Mouse (Mus musculus) limb, embryonic 12.5 days (tissue): ENCODE results near the gene Etfa. TPM values are rescaled to one million over a fixed set of nuclear protein-coding genes. Genes with fewer than 3 reads are reported as not detected.

ENCODE experiments used
- ATAC-seq: fragments of 200-750 bp; cut with Nextera tagmentation; 2 replicates; pipeline ENCODE4 v1.8.0; 2017; ENCODE audit warnings: low read depth, moderate TSS enrichment; ENCODE audit not compliant: insufficient number of reproducible peaks, insufficient read depth, low FRiP score, low TSS enrichment
- H3K27ac ChIP-seq: fragments of 300-500 bp; sonication (generic); 2 replicates; pipeline ENCODE4 v1.5.1; 2016; ENCODE audit warnings: mild to moderate bottlenecking, moderate library complexity
- H3K27me3 ChIP-seq: fragments of 300-500 bp; sonication (generic); 2 replicates; pipeline ENCODE4 v1.6.1; 2016; ENCODE audit warnings: mild to moderate bottlenecking, moderate library complexity
- H3K36me3 ChIP-seq: fragments of 300-500 bp; sonication (generic); 2 replicates; pipeline ENCODE4 v1.6.1; 2016; ENCODE audit warnings: mild to moderate bottlenecking, moderate library complexity
- H3K4me1 ChIP-seq: fragments of 300-500 bp; sonication (generic); replicated peaks from 2 replicates; pipeline ENCODE4 v1.6.1; 2016
- H3K4me2 ChIP-seq: fragments of 300-500 bp; sonication (generic); 2 replicates; pipeline ENCODE4 v1.6.1; 2016; ENCODE audit warnings: mild to moderate bottlenecking, moderate library complexity
- H3K4me3 ChIP-seq: fragments of 300-500 bp; sonication (generic); replicated peaks from 2 replicates; pipeline ENCODE4 v1.5.1; 2016; ENCODE audit warnings: mild to moderate bottlenecking
- H3K9ac ChIP-seq: fragments of 300-500 bp; sonication (generic); replicated peaks from 2 replicates; pipeline ENCODE4 v1.6.1; 2016; ENCODE audit warnings: mild to moderate bottlenecking, moderate library complexity
- H3K9me3 ChIP-seq: fragments of 300-500 bp; sonication (generic); 2 replicates; pipeline ENCODE4 v1.6.1; 2016; ENCODE audit warnings: mild to moderate bottlenecking, moderate library complexity
- WGBS: fragments of 180-500 bp; shearing (Covaris S2); methylation state at CpG from one replicate; pipeline ENCODE4 v1.1.7; 2016; 5-methylcytosine and 5-hydroxymethylcytosine counted together
- polyA plus RNA-seq: library from polyadenylated mRNA; unstranded; fragments of >200 nt; fragmentation: Nextera tagmentation; extraction: Ambion mirVana; gene quantifications from 2 replicates; pipeline ENCODE4 v1.2.1, GENCODE M21; 2016

Etfa gene
- polyA plus RNA-seq, 1 experiment from 2014 or later, result 192 TPM

- WGBS, result 86% methylated on average over 3 of the region's 3 CpGs
- H3K4me2 ChIP-seq, result no peak overlapping the region
Measured at GRCm38 (mm10) chr9:55421786-55422185, 90.3 kb downstream of the Etfa start.

GRCm38 (mm10) chr9:55411154-55411553 is 100.9 kb downstream of the Etfa start:
- ATAC-seq, result no peak
- Histone ChIP-seq H3K27ac (no peak overlapping the region), H3K4me1 (peaks cover 42% of the 10 kb centered on the region), H3K9me3 (no peaks in the 10 kb centered on the region), H3K4me3 (no peak overlapping the region), H3K4me2 (no peak overlapping the region), H3K27me3 (peaks cover 38% of the 10 kb centered on the region), H3K9ac (no peak overlapping the region), H3K36me3 (no peaks in the 10 kb centered on the region)
- WGBS, result 36% methylated on average over 6 of the region's 6 CpGs

More at GRCm38 (mm10) chr9:55421786-55422185, 90.3 kb downstream of the Etfa start:
- Histone ChIP-seq H3K9ac (no peak overlapping the region), H3K36me3 (no peaks in the 10 kb centered on the region), H3K27me3 (0 out of 2 replicates have a peak, but pooled peaks cover under 1% of the 10 kb centered on the region), H3K27ac (no peak overlapping the region), H3K9me3 (peaks cover 6% of the 10 kb centered on the region), H3K4me1 (peaks cover 10% of the 10 kb centered on the region), H3K4me3 (no peak overlapping the region)
- no peak for ATAC-seq

- no peak overlapping the region for H3K4me3 ChIP-seq
- H3K27me3 ChIP-seq, result peaks cover 38% of the 10 kb centered on the region
- ATAC-seq, result no peak
- H3K9me3 ChIP-seq, result no peaks in the 10 kb centered on the region
- no peak overlapping the region for H3K4me2 ChIP-seq
- no peak overlapping the region for H3K9ac ChIP-seq
- no peak overlapping the region for H3K27ac ChIP-seq
- 25% methylated on average over 6 of the region's 6 CpGs for WGBS
- no peaks in the 10 kb centered on the region for H3K36me3 ChIP-seq
- H3K4me1 ChIP-seq, result peaks cover 45% of the 10 kb centered on the region
Measured at GRCm38 (mm10) chr9:55410430-55410829, 101.6 kb downstream of the Etfa start.

- no peaks in the 10 kb centered on the region for H3K36me3 ChIP-seq
- H3K27ac ChIP-seq, result no peak overlapping the region
- no peak overlapping the region for H3K9ac ChIP-seq
- 48% methylated on average over 3 of the region's 3 CpGs for WGBS
- no peak overlapping the region for H3K4me2 ChIP-seq
- H3K27me3 ChIP-seq, result peaks cover 38% of the 10 kb centered on the region
- ATAC-seq, result no peak
- no peak overlapping the region for H3K4me3 ChIP-seq
- H3K9me3 ChIP-seq, result no peaks in the 10 kb centered on the region
- peaks cover 45% of the 10 kb centered on the region for H3K4me1 ChIP-seq
Measured at GRCm38 (mm10) chr9:55409833-55410232, 102.2 kb downstream of the Etfa start.

- Histone ChIP-seq H3K9me3 (no peaks in the 10 kb centered on the region), H3K27me3 (peaks cover 40% of the 10 kb centered on the region), H3K4me3 (no peak overlapping the region), H3K4me1 (peaks cover 45% of the 10 kb centered on the region), H3K9ac (no peak overlapping the region), H3K27ac (no peak overlapping the region), H3K36me3 (no peaks in the 10 kb centered on the region), H3K4me2 (no peak overlapping the region)
- WGBS, result 30% methylated on average over 4 of the region's 4 CpGs
- ATAC-seq, result no peak
Measured at GRCm38 (mm10) chr9:55408851-55409250, 103.2 kb downstream of the Etfa start.

- Histone ChIP-seq H3K9me3 (no peaks in the 10 kb centered on the region), H3K36me3 (no peaks in the 10 kb centered on the region), H3K9ac (no peak overlapping the region), H3K4me1 (peaks cover 57% of the 10 kb centered on the region), H3K4me2 (no peak overlapping the region), H3K27ac (peak overlapping the region; percentile 35; the same call in 1 of the 2 replicates), H3K27me3 (peaks cover 39% of the 10 kb centered on the region), H3K4me3 (no peak overlapping the region)
- ATAC-seq, result 0 out of 2 replicates have a peak, but pooled peaks have one; percentile 34
- 52% methylated on average over 2 of the region's 2 CpGs for WGBS
Measured at GRCm38 (mm10) chr9:55406773-55407172, 105.3 kb downstream of the Etfa start.

- H3K27ac ChIP-seq, result no peak overlapping the region
- no peak overlapping the region for H3K4me2 ChIP-seq
- ATAC-seq, result no peak
- peaks cover 39% of the 10 kb centered on the region for H3K27me3 ChIP-seq
- H3K36me3 ChIP-seq, result no peaks in the 10 kb centered on the region
- no peak overlapping the region for H3K9ac ChIP-seq
- WGBS, result 59% methylated on average over 6 of the region's 6 CpGs
- H3K4me1 ChIP-seq, result peaks cover 45% of the 10 kb centered on the region
- no peaks in the 10 kb centered on the region for H3K9me3 ChIP-seq
- H3K4me3 ChIP-seq, result no peak overlapping the region
Measured at GRCm38 (mm10) chr9:55404976-55405702, 106.9 kb downstream of the Etfa start.

Other genes starting within 250 kb of the Etfa start
- 1.2 and 1.5 TPM in 2 replicates for gene Nrg4, start 185.4 kb downstream of the Etfa start, polyA plus RNA-seq
- 0.74 and 1.1 TPM in 2 replicates for gene Tmem266, start 185.3 kb downstream of the Etfa start, polyA plus RNA-seq
- 2.3 and 3.6 TPM in 2 replicates for gene Isl2, start 26.4 kb upstream of the Etfa start, polyA plus RNA-seq